Mouse (Mus musculus) limb, embryonic 13.5 days (tissue): ENCODE data around the gene Tnf. TPM values are rescaled to one million over a fixed set of nuclear protein-coding genes. Genes with fewer than 3 reads are reported as not detected.
"Not testable (repeated sequence)": the region's sequence is repeated elsewhere in the genome, so short reads cannot be mapped to it uniquely, and the experiment has no call there.

Experiments used
- ATAC-seq: fragments of 200-750 bp; cut with Nextera tagmentation; 2 replicates; pipeline ENCODE4 v1.8.0; 2017; ENCODE audit warnings: low read depth, moderate number of reproducible peaks, moderate TSS enrichment; ENCODE audit not compliant: low FRiP score
- H3K27ac ChIP-seq: fragments of 300-500 bp; sonication (generic); 2 replicates; pipeline ENCODE4 v1.5.1; 2015; ENCODE audit warnings: inconsistent platforms, mild to moderate bottlenecking, moderate library complexity
- H3K27me3 ChIP-seq: fragments of 300-500 bp; sonication (generic); 2 replicates; pipeline ENCODE4 v1.6.1; 2015; ENCODE audit warnings: mild to moderate bottlenecking, inconsistent platforms
- H3K36me3 ChIP-seq: fragments of 300-500 bp; sonication (generic); 2 replicates; pipeline ENCODE4 v1.6.1; 2015; ENCODE audit warnings: inconsistent platforms, mild to moderate bottlenecking, moderate library complexity
- H3K4me1 ChIP-seq: fragments of 300-500 bp; sonication (generic); 2 replicates; pipeline ENCODE4 v1.6.1; 2015; ENCODE audit warnings: inconsistent platforms
- H3K4me2 ChIP-seq: fragments of 300-500 bp; sonication (generic); replicated peaks from 2 replicates; pipeline ENCODE4 v1.6.1; 2015; ENCODE audit warnings: inconsistent platforms, mild to moderate bottlenecking, moderate library complexity
- H3K4me3 ChIP-seq: fragments of 300-500 bp; sonication (generic); 2 replicates; pipeline ENCODE4 v1.5.1; 2015; ENCODE audit warnings: moderate library complexity, mild to moderate bottlenecking, inconsistent platforms
- H3K9ac ChIP-seq: fragments of 300-500 bp; sonication (generic); 2 replicates; pipeline ENCODE4 v1.6.1; 2015; ENCODE audit warnings: mild to moderate bottlenecking, inconsistent platforms
- H3K9me3 ChIP-seq: fragments of 300-500 bp; sonication (generic); 2 replicates; pipeline ENCODE4 v1.6.1; 2016; ENCODE audit warnings: inconsistent platforms
- WGBS: fragments of 180-500 bp; shearing (Covaris S2); methylation state at CpG from one replicate; pipeline ENCODE4 v1.1.7; 2015; 5-methylcytosine and 5-hydroxymethylcytosine counted together
- polyA plus RNA-seq: library from polyadenylated mRNA; unstranded; fragments of >200 nt; fragmentation: Nextera tagmentation; extraction: Ambion mirVana; gene quantifications from 2 replicates; pipeline ENCODE4 v1.2.1, GENCODE M21; 2015

The Tnf gene
- polyA plus RNA-seq, 1 experiment from 2014 or later: 0.36 TPM

DNA sequence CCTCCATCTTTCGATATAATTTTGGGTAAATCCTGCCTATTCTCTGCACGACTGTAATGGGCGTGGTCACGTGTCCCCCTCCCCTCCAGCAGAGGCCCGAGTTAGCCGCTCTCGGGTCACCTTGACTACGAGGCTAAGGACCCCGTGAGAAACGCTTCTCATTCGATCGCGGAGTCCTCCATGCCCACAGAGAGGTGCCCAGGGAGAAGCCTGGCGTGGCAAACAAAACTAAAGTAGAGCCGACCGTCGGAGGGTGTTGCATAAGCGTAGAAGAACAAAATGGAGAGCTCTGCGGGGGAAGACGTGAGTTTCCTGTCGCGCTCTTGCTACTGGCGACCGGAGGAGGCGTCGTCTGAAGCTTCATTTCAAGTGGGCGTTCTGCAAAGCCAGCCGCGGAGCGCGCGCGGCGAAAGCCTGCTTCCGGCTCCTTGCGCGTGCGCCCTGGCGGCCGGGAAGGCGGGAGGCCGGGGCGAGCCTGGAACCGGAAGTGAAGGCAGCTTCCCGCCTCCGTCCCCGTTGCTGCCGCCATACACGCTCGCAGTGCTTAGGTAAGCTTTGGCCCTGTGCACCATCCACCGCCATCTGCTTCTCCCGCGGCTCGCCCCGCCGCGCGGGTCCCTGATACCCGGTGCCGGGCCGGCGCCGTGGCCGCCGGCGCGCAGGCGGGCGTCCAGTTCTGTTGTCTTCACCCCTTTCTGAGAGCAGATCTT lies 39.7 kb upstream of the Tnf start, which contains the start of gene Ddx39b:
Gene Ddx39b, plus strand, starts transcription at position 442 of the 710 bp plus-strand sequence.
- under 1% methylated on average over 67 of the region's 69 CpGs for WGBS

DNA sequence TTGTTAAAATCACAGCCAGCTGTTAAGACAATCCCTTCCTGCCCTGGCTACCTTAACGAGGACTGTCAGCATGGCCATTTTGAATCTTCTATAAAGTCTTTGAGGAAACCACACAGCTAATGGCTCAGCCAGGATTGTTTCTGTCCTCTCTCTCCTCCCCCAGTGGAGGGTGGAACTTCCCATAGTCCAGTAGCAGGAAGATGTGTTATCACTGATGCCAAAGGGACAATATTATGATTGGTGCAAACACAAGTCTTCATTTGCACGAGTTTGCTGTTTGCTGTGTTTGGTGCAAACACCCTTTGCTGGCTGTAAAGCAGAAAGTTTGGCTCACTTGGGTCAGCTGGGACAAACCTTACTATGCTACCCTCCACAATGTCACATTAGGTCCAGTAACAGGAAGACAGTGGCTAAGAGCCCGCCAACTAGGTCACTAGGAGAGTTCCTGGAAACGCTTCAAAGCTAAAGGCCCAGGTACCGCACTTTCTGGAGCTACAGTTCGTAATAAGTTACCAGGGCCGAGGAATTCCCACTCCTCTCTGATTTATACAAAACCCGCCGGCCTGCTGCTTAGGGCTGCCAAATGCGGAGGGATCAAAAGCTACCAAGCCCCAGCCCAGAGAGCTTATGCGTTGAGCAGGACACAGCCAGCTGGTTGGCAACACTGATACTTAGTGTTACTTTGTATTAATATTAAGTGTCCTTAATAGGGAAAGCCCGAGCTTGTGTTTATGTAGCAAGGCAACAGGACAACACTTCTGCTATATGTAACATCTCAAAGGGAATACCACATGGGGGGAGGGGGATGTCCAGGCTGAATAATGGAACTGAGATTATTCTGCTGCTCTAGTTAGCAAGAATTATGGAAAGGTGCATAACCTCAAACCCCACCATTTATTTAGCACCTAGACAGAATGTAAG lies 38.8 kb upstream of the Tnf start:
- Histone ChIP-seq H3K4me1 (peaks cover 39% of the 10 kb centered on the region), H3K9me3 (no peaks in the 10 kb centered on the region), H3K9ac (peak overlapping the region; percentile 100), H3K4me2 (peak overlapping the region; percentile 95), H3K36me3 (peaks cover 26% of the 10 kb centered on the region), H3K27ac (peak overlapping the region; percentile 53), H3K27me3 (no peaks in the 10 kb centered on the region), H3K4me3 (peak overlapping the region; percentile 99)
- no peak for ATAC-seq
- WGBS: 26% methylated on average over 12 of the region's 12 CpGs

More for the DNA sequence above, 39.7 kb upstream of the Tnf start, which contains the start of gene Ddx39b:
- Histone ChIP-seq H3K4me2 (peak within 1 kb of the TSS; percentile 95), H3K4me3 (peak within 1 kb of the TSS; percentile 99), H3K27ac (peak within 1 kb of the TSS; percentile 99), H3K27me3 (no peaks in the 10 kb centered on the region), H3K9me3 (no peaks in the 10 kb centered on the region), H3K36me3 (peaks cover 34% of the 10 kb centered on the region), H3K9ac (peak within 1 kb of the TSS; percentile 100), H3K4me1 (peaks cover 45% of the 10 kb centered on the region)
- peak; percentile 92 for ATAC-seq

DNA sequence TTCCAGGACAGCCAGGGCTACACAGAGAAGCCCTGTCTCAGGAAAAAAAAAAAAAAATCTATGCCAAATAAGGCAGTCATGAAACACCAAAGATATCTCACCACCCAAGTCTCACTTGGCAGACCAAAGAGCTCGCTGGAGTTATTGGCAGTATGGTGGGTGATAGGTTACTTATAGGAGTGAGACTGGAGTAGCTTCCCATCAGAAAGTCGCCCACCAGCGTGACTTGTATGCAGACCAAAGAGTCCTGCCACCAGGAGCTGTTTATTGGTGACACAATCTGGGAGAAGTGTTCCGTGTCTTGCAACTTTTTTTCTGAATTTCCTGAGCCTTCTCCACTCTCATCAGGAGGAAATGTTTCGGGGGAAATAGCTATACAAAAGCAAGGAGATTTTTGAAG lies 37.9 kb upstream of the Tnf start:
- Histone ChIP-seq H3K36me3 (peaks cover 17% of the 10 kb centered on the region), H3K27me3 (no peaks in the 10 kb centered on the region), H3K4me3 (no peak overlapping the region), H3K27ac (no peak overlapping the region), H3K9me3 (no peaks in the 10 kb centered on the region), H3K9ac (no peak overlapping the region), H3K4me2 (no peak overlapping the region), H3K4me1 (peaks cover 31% of the 10 kb centered on the region)
- no peak for ATAC-seq
- 83% methylated on average over 5 of the region's 5 CpGs for WGBS

DNA sequence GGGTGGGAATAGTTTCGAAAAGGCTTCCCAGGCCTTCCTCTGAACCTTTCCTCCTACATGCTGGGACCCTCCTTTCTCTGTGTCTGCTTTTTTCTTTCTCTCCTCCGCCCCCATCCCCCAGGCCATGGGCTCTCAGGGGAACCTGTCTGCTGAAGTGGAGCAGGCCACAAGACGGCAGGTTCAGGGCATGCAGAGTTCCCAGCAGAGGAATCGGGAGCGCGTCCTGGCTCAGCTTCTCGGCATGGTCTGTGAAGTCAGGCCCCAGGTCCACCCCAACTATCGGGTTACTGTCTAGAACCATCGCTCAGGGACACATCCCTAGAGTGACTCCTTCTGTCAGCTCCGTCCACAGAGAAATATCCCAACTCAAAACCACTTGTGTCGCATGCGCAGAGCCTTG lies 35.7 kb upstream of the Tnf start:
- Histone ChIP-seq H3K4me2 (no peak overlapping the region), H3K36me3 (peaks cover 11% of the 10 kb centered on the region), H3K27ac (no peak overlapping the region), H3K27me3 (no peaks in the 10 kb centered on the region), H3K4me3 (no peak overlapping the region), H3K9ac (no peak overlapping the region), H3K9me3 (no peaks in the 10 kb centered on the region), H3K4me1 (peaks cover 38% of the 10 kb centered on the region)
- ATAC-seq: no peak
- WGBS: 85% methylated on average over 12 of the region's 12 CpGs

DNA sequence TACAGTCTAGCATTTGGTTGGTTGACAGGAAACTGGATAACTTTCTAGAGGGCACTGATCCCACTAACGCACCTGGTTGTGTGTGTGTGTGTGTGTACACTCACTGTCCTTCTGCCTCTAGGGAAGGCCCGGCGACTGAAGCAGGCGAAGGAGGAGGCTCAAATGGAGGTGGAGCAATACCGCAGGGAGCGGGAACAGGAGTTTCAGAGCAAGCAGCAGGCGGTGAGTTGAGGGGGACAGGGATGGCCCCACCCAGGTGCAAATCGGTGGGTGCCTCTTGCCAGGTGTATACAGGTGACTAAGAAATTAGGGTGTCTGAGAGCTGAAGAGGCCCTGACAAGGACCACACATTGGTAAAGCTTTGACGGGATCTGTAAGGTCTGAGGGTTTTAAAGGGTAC lies 35.2 kb upstream of the Tnf start:
- no peak for ATAC-seq
- H3K4me2 ChIP-seq: no peak overlapping the region
- no peak overlapping the region for H3K9ac ChIP-seq

DNA sequence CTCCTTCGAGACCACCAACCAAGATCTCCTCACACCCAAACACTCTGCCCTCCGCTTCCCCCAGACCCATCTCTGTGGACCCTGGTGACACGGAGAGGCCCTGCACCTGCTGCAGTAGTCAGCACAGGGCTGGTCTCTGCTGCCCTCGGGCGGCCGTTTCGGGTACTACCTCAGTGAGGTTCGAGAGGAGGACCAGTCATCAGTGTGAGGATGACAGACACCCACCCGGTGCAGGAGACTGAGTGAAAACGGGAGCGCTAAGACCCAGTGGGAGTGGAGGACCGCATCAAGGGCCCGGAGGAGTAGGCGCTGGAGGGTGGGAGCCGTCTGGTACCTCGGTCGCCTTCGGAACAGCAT lies 34.6 kb upstream of the Tnf start:
- Histone ChIP-seq H3K4me3 (peak overlapping the region; percentile 63), H3K9ac (peak overlapping the region; percentile 92), H3K4me1 (peaks cover 48% of the 10 kb centered on the region), H3K9me3 (no peaks in the 10 kb centered on the region), H3K27ac (peak overlapping the region; percentile 95; the same call in 1 of the 2 replicates), H3K27me3 (no peaks in the 10 kb centered on the region), H3K36me3 (peaks cover 13% of the 10 kb centered on the region), H3K4me2 (peak overlapping the region; percentile 88)
- 1% methylated on average over 18 of the region's 18 CpGs for WGBS
- peak; percentile 58 for ATAC-seq

More for the DNA sequence above, 35.2 kb upstream of the Tnf start:
- H3K4me3 ChIP-seq: no peak overlapping the region
- WGBS: 81% methylated on average over 9 of the region's 9 CpGs
- no peak overlapping the region for H3K27ac ChIP-seq
- H3K9me3 ChIP-seq: no peaks in the 10 kb centered on the region
- H3K27me3 ChIP-seq: no peaks in the 10 kb centered on the region
- peaks cover 12% of the 10 kb centered on the region for H3K36me3 ChIP-seq
- peaks cover 43% of the 10 kb centered on the region for H3K4me1 ChIP-seq

DNA sequence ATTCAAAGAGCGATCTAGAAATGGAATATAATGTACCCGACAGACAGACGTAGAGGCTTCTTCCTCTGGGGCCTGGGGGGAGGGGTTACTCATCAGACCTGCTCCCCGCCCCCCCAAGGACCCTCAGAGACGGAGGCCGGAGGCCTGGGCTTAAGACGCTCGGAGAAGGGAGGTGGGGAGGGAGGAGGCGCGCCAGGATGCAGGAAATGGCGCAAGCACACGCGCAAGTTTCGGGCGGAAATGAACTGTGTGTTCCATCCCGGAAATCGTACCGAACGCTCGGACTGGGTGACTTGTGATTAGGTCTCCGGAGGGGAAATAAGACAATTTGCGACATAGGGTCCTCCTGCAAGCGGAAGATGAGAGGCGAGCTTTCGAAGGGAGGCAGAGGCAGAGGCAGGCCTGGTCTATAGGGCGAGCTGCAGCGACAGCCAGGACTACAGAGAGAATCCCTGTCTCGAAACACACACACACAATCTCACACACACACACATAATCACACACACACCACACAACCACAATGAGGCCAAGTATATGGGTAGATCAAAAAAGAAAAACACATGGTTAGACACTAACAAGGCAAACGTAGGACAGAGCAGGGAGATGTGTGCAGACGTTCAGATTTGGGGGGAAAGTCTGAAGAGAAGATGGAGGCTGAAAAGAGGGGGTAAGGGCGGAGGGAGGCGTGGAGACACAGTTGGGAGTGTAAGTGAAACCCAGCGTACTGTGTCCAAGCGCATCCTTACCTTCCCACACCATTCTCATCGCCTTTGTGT lies 34.0 kb upstream of the Tnf start, which contains the start of gene Nfkbil1:
Gene Nfkbil1, minus strand, starts transcription at position 179 of the 776 bp plus-strand sequence.
- Histone ChIP-seq H3K27me3 (no peaks in the 10 kb centered on the region), H3K4me2 (peak within 1 kb of the TSS; percentile 88), H3K9ac (peak within 1 kb of the TSS; percentile 92), H3K27ac (peak within 1 kb of the TSS; percentile 95), H3K4me3 (peak within 1 kb of the TSS; percentile 63), H3K4me1 (peaks cover 46% of the 10 kb centered on the region), H3K9me3 (no peaks in the 10 kb centered on the region), H3K36me3 (peaks cover 19% of the 10 kb centered on the region)
- under 1% methylated on average over 35 of the region's 35 CpGs for WGBS
- ATAC-seq: peak; percentile 74

DNA sequence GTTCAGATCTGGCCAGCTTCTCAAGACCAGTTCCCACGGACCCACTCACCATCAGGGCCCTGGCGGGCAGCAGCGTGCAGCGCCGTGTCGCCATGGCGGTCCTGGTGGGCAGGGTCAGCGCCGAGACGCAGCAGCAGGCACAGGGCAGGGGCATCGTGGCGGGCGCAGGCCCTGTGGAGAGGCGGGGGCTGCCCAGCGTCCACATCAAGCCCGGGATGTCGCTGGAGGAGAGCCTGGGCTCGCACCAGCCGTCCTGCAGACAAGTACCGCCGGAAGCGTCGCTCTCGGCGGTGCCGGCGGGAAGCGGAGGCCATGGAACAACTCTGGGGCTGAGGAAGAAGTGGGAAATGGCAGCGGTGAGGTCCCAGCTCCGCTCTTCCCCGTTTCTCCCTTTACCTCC lies 33.1 kb upstream of the Tnf start:
- Histone ChIP-seq H3K4me2 (peak overlapping the region; percentile 88), H3K9ac (peak overlapping the region; percentile 92), H3K36me3 (peaks cover 26% of the 10 kb centered on the region), H3K4me1 (peaks cover 38% of the 10 kb centered on the region), H3K9me3 (no peaks in the 10 kb centered on the region), H3K27ac (peak overlapping the region; percentile 95), H3K4me3 (peak overlapping the region; percentile 63), H3K27me3 (no peaks in the 10 kb centered on the region)
- WGBS: 7% methylated on average over 31 of the region's 31 CpGs
- ATAC-seq: no peak

DNA sequence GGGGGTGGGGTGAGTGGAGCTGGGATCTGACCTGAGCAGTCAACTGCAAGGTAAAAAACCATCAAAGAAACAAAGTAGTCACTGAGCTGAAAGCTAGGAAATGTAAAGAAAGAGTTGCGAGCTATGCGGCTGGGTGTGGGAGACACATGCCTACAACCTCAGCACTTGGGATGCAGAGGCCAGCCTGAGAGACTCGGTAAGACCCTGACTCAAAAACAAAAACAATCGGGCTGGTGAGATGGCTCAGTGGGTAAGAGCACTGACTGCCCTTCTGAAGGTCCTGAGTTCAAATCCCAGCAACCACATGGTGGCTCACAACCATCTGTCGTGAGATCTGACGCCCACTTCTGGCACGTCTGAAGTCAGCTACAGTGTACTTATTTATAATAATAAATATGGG lies 32.3 kb upstream of the Tnf start:
- not testable (repeated sequence) for H3K27me3 ChIP-seq, ATAC-seq, H3K9ac ChIP-seq, H3K9me3 ChIP-seq
- Histone ChIP-seq H3K36me3 (peaks cover 35% of the 10 kb centered on the region), H3K27ac (peak overlapping the region; percentile 95; the same call in 1 of the 2 replicates), H3K4me2 (peak overlapping the region; percentile 88), H3K4me3 (peak overlapping the region; percentile 63), H3K4me1 (peaks cover 38% of the 10 kb centered on the region)
- 82% methylated on average over 7 of the region's 7 CpGs for WGBS

DNA sequence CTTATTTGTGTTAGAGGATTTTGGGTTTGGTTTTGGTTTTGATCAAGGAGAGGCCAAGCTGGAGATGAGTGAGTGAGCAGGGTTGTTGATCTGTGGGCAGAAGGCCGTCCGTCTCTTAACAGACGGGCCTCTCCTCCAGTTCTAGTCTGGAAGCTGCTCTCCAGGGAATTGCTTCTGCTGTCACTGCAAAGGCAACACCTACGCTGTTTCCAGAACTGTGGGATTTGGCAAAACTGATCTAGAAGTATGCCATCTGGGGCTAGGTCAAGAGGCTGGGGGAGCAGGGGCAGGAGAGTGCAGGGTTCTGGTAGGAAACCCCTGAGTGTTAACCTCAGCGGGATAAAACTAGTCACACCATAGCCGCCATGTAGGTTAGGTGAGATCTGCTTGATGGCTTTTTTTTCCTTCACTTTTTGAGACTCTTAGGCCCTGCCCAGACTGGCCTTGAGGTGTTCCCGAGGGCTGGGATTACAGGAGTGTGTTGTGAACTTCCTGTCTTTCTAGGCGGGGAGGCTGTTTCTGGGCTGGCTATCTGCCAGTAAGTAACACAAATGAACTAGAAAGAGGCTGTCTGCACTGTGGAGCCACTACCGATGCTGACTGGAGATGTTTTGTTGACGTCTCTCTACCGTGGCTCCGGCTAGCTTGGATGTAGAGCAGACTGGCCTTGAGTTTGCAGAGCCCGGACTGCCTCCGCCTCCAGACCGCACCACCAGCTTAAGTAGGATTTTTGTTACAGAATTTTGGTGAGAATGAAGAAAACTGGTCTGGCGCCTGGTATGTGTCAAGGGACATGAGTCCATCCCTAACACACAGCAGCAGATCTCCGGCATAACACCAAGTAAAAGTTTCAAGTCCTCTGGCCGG lies 31.5 kb upstream of the Tnf start, which contains the start of gene Atp6v1g2:
Gene Atp6v1g2, plus strand, starts transcription at position 547 of the 867 bp plus-strand sequence.
- Histone ChIP-seq H3K36me3 (peaks cover 42% of the 10 kb centered on the region), H3K4me3 (peak within 1 kb of the TSS; percentile 63), H3K9ac (peak within 1 kb of the TSS; percentile 92), H3K4me1 (peaks cover 38% of the 10 kb centered on the region), H3K9me3 (no peaks in the 10 kb centered on the region), H3K4me2 (peak within 1 kb of the TSS; percentile 88), H3K27ac (peak within 1 kb of the TSS; percentile 95; the same call in 1 of the 2 replicates), H3K27me3 (no peaks in the 10 kb centered on the region)
- 66% methylated on average over 18 of the region's 18 CpGs for WGBS
- no peak for ATAC-seq

DNA sequence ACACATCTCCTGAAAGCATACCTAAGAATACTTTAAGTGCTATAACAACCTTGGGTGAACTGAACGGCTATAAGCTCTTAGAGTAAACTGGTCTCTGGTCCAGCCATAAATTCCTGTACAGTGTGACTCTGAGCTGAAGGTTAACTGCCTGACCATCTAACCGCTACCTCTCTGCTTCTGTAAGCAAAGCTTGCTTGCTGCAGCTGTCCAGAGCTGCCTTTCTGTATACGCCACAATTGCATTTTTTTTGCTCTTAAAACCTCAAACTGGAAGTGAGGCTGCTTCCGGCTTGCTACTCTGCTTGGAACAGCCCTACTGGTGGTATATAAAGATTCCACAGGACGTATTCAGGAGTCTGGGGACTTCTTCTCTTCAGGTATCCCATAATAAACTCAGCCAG lies 30.9 kb upstream of the Tnf start:
- Histone ChIP-seq H3K4me3 (no peak overlapping the region), H3K4me2 (no peak overlapping the region), H3K36me3 (peaks cover 48% of the 10 kb centered on the region), H3K9ac (no peak overlapping the region; the same call in 1 of the 2 replicates), H3K9me3 (no peaks in the 10 kb centered on the region), H3K4me1 (peaks cover 38% of the 10 kb centered on the region), H3K27me3 (no peaks in the 10 kb centered on the region), H3K27ac (peak overlapping the region; percentile 95; the same call in 1 of the 2 replicates)
- ATAC-seq: no peak
- WGBS: 79% methylated on average over 5 of the region's 5 CpGs
